Mouse (Mus musculus): ENCODE measurements around the gene Kif18a. TPM values are rescaled to one million over a fixed set of nuclear protein-coding genes. Genes with fewer than 3 reads are reported as not detected.

Kif18a gene
- polyA plus RNA-seq, 1 experiment from 2014 or later, result 16.7 TPM

DNA sequence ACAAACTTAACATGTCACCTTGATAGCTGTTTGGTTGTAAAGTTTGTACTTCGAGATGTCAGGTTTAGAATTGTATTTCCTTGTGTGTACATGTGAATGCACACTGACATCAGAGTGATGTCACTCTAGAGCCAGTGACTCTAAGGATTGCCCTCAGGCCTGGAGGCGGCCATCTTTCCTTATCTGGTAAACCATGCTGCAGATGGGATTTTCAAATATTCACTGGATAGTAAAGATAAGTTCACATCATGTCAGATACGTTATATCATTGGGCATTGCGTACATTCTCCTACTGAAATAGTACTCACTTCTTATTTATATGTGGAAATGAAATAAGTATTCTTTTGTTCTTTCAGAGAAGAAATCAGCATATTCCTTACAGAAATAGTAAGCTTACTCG lies 15.7 kb downstream of the Kif18a start:
- no peaks in the 10 kb centered on the region for H3K4me1 ChIP-seq
- H3K9me3 ChIP-seq, result no peaks in the 10 kb centered on the region
- 89% methylated on average over 5 of the region's 5 CpGs for WGBS
- no peak overlapping the region for H3K27ac ChIP-seq
- no peak overlapping the region for H3K9ac ChIP-seq
- H3K4me2 ChIP-seq, result no peak overlapping the region
- 0 out of 2 replicates have a peak, but pooled peaks cover 6% of the 10 kb centered on the region for H3K36me3 ChIP-seq
- no peaks in the 10 kb centered on the region for H3K27me3 ChIP-seq (replicated peaks)
- peak; percentile 35; the same call in 1 of the 2 replicates for ATAC-seq (ENCODE audit: insufficient read depth, low FRiP score, low read depth)
- H3K4me3 ChIP-seq (replicated peaks), result no peak overlapping the region

DNA sequence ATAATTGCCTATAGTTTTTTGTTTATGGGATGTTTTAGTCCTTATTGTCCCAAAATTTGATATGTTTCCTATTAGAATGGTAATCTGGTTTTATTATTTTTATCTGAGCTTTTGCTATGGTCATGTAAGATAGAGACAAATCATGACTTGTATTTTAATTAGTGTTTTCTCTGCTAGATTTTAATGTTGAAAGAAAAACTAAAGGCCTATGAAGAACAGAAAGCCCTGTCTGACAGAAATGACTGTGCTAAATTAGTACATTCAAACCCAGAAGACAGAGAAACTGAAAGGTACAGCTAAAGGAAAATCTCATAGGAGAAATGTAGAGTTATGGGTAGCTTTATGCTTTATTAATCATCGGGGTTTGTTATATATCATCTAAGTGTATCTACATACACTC lies 17.6 kb downstream of the Kif18a start:
- no peak overlapping the region for H3K27ac ChIP-seq
- 0 out of 2 replicates have a peak, but pooled peaks cover 3% of the 10 kb centered on the region for H3K36me3 ChIP-seq
- no peak overlapping the region for H3K9ac ChIP-seq
- ATAC-seq (ENCODE audit: insufficient read depth, low FRiP score, low read depth), result no peak
- H3K4me1 ChIP-seq, result no peaks in the 10 kb centered on the region
- 98% methylated on average over 1 of the region's 1 CpGs for WGBS
- H3K4me3 ChIP-seq (replicated peaks), result no peak overlapping the region
- H3K27me3 ChIP-seq (replicated peaks), result no peaks in the 10 kb centered on the region
- H3K4me2 ChIP-seq, result no peak overlapping the region
- no peaks in the 10 kb centered on the region for H3K9me3 ChIP-seq

DNA sequence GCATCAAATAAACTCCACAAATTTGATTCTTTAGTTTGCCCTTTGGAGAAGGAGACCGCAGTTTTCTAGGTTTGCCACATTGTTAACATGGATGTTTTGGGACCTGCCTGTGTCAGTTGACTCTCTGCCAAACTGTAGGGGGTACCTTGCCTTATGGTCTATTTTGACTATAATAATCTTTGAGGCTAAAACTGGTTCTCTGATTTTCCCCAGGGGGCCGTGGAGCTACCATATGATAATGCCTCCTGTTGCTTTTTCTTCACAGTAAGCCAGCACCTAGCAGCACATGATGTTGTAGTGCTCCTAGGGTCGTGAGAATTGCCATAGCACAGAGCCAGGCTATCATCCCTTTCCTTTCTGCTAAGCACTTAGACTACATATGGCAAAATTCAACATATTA lies 21.7 kb downstream of the Kif18a start:
- Histone ChIP-seq H3K36me3 (0 out of 2 replicates have a peak, but pooled peaks cover 3% of the 10 kb centered on the region), H3K27ac (no peak overlapping the region), H3K9me3 (no peaks in the 10 kb centered on the region), H3K9ac (no peak overlapping the region), H3K4me1 (no peaks in the 10 kb centered on the region), H3K27me3 (replicated peaks) (no peaks in the 10 kb centered on the region), H3K4me3 (replicated peaks) (no peak overlapping the region), H3K4me2 (no peak overlapping the region)
- no peak for ATAC-seq (ENCODE audit: insufficient read depth, low FRiP score, low read depth)
- WGBS, result 93% methylated on average over 3 of the region's 3 CpGs

DNA sequence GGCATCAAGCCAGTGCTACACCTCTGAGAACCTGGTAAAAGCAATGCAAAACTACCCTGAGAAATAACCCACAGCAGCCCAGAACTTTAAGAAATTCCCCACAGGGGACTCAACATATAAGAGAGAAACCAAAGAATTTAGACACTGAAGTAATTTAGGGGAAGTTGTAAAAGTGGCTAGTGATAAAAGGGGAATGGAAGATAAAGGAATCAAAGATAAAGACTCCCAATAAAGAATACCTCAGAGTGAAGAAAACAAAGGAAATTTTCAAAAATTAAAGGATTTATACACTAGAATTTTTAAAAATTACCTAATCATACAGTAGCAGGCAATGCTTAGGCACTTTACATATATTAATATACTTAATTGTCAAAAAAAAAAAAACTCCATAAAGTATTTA lies 23.1 kb downstream of the Kif18a start:
- Histone ChIP-seq H3K36me3 (0 out of 2 replicates have a peak, but pooled peaks cover 3% of the 10 kb centered on the region), H3K27ac (no peak overlapping the region), H3K4me2 (no peak overlapping the region), H3K9me3 (no peaks in the 10 kb centered on the region), H3K4me3 (replicated peaks) (no peak overlapping the region), H3K27me3 (replicated peaks) (no peaks in the 10 kb centered on the region), H3K4me1 (no peaks in the 10 kb centered on the region), H3K9ac (no peak overlapping the region)
- no peak for ATAC-seq (ENCODE audit: insufficient read depth, low FRiP score, low read depth)

GRCm38 (mm10) chr2:109311369-109311768 lies 30.8 kb downstream of the Kif18a start:
- no peak for ATAC-seq (ENCODE audit: insufficient read depth, low FRiP score, low read depth)
- 96% methylated on average over 5 of the region's 5 CpGs for WGBS
- peaks cover 8% of the 10 kb centered on the region; the same call in 1 of the 2 replicates for H3K36me3 ChIP-seq

GRCm38 (mm10) chr2:109331807-109332206 lies 51.3 kb downstream of the Kif18a start:
- 94% methylated on average over 1 of the region's 1 CpGs for WGBS

More at GRCm38 (mm10) chr2:109311369-109311768, 30.8 kb downstream of the Kif18a start:
- Histone ChIP-seq H3K4me2 (no peak overlapping the region), H3K27ac (no peak overlapping the region), H3K4me1 (no peaks in the 10 kb centered on the region), H3K9me3 (no peaks in the 10 kb centered on the region), H3K27me3 (replicated peaks) (no peaks in the 10 kb centered on the region), H3K4me3 (replicated peaks) (no peak overlapping the region), H3K9ac (no peak overlapping the region)

DNA sequence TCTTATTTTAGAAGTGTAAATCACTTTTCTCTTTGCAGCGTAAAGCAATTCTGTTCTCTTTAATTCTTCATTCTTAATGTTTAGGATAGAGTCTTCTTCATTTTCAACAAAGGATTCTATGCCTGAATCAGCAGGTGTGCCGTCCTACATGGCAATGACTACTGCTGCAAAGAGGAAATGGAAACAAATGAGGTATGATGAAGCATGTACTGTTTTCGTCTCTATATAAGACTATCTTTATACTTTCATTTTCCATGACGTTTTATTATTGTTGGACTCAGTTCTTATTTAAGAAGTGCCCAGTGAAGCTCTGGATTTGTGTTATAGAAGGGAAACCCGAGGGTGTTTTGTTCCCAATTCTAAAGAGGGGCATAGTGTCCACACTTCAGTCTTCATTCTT lies 53.7 kb downstream of the Kif18a start:
- ATAC-seq (ENCODE audit: insufficient read depth, low FRiP score, low read depth), result no peak
- Histone ChIP-seq H3K4me3 (replicated peaks) (no peak overlapping the region), H3K4me1 (no peaks in the 10 kb centered on the region), H3K4me2 (no peak overlapping the region), H3K27me3 (replicated peaks) (no peaks in the 10 kb centered on the region), H3K36me3 (0 out of 2 replicates have a peak, but pooled peaks cover 3% of the 10 kb centered on the region), H3K27ac (no peak overlapping the region), H3K9ac (no peak overlapping the region), H3K9me3 (no peaks in the 10 kb centered on the region)
- 91% methylated on average over 5 of the region's 5 CpGs for WGBS

More at GRCm38 (mm10) chr2:109331807-109332206, 51.3 kb downstream of the Kif18a start:
- no peaks in the 10 kb centered on the region for H3K4me1 ChIP-seq
- H3K36me3 ChIP-seq, result 0 out of 2 replicates have a peak, but pooled peaks cover 3% of the 10 kb centered on the region
- ATAC-seq (ENCODE audit: insufficient read depth, low FRiP score, low read depth), result no peak
- no peak overlapping the region for H3K9ac ChIP-seq
- no peak overlapping the region for H3K4me3 ChIP-seq (replicated peaks)
- no peak overlapping the region for H3K27ac ChIP-seq
- H3K4me2 ChIP-seq, result no peak overlapping the region
- H3K9me3 ChIP-seq, result no peaks in the 10 kb centered on the region
- H3K27me3 ChIP-seq (replicated peaks), result no peaks in the 10 kb centered on the region

- Histone ChIP-seq H3K27ac (no peak overlapping the region), H3K4me1 (no peaks in the 10 kb centered on the region), H3K27me3 (replicated peaks) (no peaks in the 10 kb centered on the region), H3K4me3 (replicated peaks) (no peak overlapping the region), H3K36me3 (0 out of 2 replicates have a peak, but pooled peaks cover 3% of the 10 kb centered on the region), H3K9ac (no peak overlapping the region), H3K9me3 (no peaks in the 10 kb centered on the region), H3K4me2 (no peak overlapping the region)
- WGBS, result 86% methylated on average over 1 of the region's 1 CpGs
- ATAC-seq (ENCODE audit: insufficient read depth, low FRiP score, low read depth), result no peak
Observed at GRCm38 (mm10) chr2:109335765-109336164, 55.2 kb downstream of the Kif18a start.

DNA sequence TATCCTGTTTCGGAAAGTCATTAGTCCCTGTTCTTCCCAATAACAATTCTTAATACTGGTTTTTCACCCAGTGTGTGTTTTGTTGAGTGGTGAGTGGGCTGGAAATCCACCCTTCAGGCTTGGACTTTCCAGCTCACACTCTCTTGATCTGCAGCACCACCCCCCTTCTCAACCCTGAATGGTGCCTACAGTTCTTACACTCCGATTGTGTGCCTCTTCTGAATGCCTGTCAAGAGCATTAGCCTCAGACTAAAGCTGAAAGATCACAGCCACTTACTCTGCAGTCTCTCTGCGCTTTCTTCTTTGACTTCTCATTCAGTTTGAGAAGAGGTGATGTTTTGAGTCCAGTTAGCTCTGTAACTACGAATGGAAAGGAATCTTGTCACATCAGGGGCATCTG lies 64.8 kb downstream of the Kif18a start:
- 89% methylated on average over 4 of the region's 4 CpGs for WGBS
- no peak overlapping the region for H3K4me3 ChIP-seq (replicated peaks)
- H3K4me2 ChIP-seq, result no peak overlapping the region
- no peaks in the 10 kb centered on the region for H3K4me1 ChIP-seq
- H3K9ac ChIP-seq, result no peak overlapping the region
- no peak overlapping the region for H3K27ac ChIP-seq
- H3K9me3 ChIP-seq, result no peaks in the 10 kb centered on the region
- H3K27me3 ChIP-seq (replicated peaks), result no peaks in the 10 kb centered on the region
- no peak for ATAC-seq (ENCODE audit: insufficient read depth, low FRiP score, low read depth)
- H3K36me3 ChIP-seq, result no peaks in the 10 kb centered on the region

GRCm38 (mm10) chr2:109348742-109349141 lies 68.2 kb downstream of the Kif18a start:
- Histone ChIP-seq H3K27ac (no peak overlapping the region), H3K27me3 (replicated peaks) (no peaks in the 10 kb centered on the region), H3K4me1 (no peaks in the 10 kb centered on the region), H3K4me3 (replicated peaks) (no peak overlapping the region), H3K9ac (no peak overlapping the region), H3K4me2 (no peak overlapping the region), H3K9me3 (no peaks in the 10 kb centered on the region), H3K36me3 (no peaks in the 10 kb centered on the region)
- WGBS, result 67% methylated on average over 4 of the region's 4 CpGs
- no peak for ATAC-seq (ENCODE audit: insufficient read depth, low FRiP score, low read depth)

GRCm38 (mm10) chr2:109358456-109359141 lies 78.1 kb downstream of the Kif18a start:
- no peak overlapping the region for H3K9ac ChIP-seq
- H3K9me3 ChIP-seq, result no peaks in the 10 kb centered on the region
- no peaks in the 10 kb centered on the region for H3K36me3 ChIP-seq
- 36% methylated on average over 3 of the region's 3 CpGs for WGBS
- H3K4me1 ChIP-seq, result no peaks in the 10 kb centered on the region
- H3K4me3 ChIP-seq (replicated peaks), result no peak overlapping the region
- ATAC-seq (ENCODE audit: insufficient read depth, low FRiP score, low read depth), result no peak
- H3K4me2 ChIP-seq, result no peak overlapping the region
- no peaks in the 10 kb centered on the region for H3K27me3 ChIP-seq (replicated peaks)
- no peak overlapping the region for H3K27ac ChIP-seq

GRCm38 (mm10) chr2:109365962-109366361 lies 85.4 kb downstream of the Kif18a start:
- H3K4me1 ChIP-seq, result no peaks in the 10 kb centered on the region
- no peak for ATAC-seq (ENCODE audit: insufficient read depth, low FRiP score, low read depth)
- no peaks in the 10 kb centered on the region for H3K36me3 ChIP-seq
- no peak overlapping the region for H3K27ac ChIP-seq
- no peak overlapping the region for H3K4me3 ChIP-seq (replicated peaks)
- no peak overlapping the region for H3K4me2 ChIP-seq
- 77% methylated on average over 1 of the region's 1 CpGs for WGBS
- no peaks in the 10 kb centered on the region for H3K9me3 ChIP-seq
- no peak overlapping the region for H3K9ac ChIP-seq
- H3K27me3 ChIP-seq (replicated peaks), result no peaks in the 10 kb centered on the region

Measured in stomach, embryonic 15.5 days (tissue).